Mouse (Mus musculus) ES-CJ7 (cell line): ENCODE results near the gene Abcf3.

Experiments
- DNase-seq: peaks from one replicate; pipeline ENCODE4 v3.0.0; 2011; ENCODE audit warnings: low read depth, low spot score

Abcf3 gene

DNA sequence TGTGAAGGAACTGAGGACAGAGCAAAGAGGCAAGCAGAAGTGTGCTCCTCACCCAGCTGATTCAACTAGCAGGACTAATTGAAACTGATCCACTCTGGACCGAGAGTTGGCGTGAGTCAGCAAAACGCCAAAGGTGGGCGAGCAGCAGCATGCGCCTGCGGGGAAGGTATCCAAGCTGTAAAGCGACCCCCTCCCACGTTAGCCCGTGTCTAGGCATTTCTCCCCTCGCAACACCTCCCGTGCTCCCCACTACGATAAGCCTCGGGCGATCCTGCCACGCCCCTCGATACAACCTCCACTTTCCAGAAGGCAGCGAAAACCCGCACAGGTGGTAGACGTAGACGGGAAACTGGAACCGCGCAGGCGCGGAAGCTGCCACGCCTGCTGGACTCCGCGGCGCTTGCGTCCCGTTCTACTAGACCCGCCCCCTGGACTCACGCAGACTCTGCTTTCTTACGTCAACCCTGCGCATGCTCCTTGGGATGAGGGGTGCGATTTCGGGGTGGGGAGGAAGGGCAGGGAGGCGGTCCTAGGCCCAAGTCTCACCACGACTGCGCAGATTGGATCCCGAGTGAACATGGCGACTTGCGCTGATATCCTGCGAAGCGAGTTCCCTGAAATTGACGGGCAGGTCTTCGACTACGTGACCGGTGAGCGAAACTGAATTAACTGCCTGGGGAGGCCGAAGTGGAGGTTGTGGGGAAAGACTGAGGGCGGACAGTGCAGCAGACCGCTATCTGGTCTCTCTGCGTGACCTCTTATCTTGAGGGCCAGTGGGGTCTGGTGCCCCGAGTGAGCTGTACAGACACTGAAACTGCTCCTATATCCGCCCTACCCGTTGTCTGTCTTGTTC, at the start of gene Abcf3:
Abcf3 (plus strand) TSS at position 482 of the 853 bp plus-strand sequence.
- peak; percentile 100 for DNase-seq

DNA sequence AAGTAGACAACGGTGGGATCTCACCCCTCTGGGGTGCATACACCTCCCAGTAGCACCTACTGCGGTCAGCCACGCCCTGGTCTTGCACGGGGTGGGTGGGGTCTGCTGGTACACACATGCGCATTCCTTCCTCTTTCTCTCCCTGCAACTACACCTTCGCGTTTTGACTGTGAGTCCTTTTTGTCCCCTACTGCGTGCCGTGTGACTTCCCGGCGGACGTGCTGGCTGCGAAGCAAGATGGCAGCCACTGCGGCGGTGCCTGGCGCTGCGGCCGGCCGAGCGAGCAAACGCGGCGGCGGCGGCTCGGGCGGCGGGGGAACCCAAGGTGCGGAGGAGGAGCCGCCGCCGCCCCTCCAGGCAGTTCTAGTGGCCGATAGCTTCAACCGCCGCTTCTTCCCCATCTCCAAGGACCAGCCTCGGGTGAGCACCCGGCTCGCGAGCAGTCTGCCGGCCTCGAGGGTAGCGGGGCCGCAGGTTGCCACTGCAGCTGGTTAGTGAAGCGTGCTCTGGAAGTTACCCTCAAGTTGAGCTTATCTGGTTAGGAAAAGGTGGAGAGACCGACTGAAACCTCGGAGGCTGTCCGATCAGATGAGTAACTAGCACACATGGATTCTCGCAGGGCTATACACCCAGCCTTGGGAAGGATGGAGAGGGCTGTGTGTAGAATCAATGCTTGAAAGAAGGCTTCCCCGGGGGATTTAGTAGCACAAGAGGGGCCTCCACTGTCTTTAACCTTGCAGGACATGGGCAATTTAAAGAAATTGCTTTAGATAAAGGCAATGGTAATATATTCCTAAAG, 49.5 kb upstream of the Abcf3 start, which contains the start of gene Eif2b5:
Eif2b5 (plus strand) TSS at position 141 of the 799 bp plus-strand sequence.
- DNase-seq, result peak; percentile 99

DNA sequence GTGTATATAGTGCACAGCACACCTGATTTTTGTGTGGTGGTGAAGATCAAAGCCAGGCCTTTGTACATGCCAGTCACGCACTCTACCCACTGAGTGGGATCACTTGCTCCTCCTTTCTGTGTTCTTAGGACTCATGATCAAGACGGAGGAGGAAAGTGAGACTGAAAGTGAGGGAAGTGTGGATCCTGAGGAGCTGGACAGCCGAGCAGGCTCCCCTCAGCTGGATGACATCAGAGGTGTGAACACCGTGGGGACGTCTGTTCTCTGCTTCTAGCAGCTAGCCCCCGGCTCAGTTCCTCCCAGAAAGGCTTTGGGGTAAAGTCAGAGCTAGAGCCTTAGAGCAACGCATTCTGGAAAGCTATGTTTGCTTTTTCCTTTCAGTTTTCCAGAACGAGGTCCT, 42.4 kb upstream of the Abcf3 start:
- DNase-seq, result no peak

DNA sequence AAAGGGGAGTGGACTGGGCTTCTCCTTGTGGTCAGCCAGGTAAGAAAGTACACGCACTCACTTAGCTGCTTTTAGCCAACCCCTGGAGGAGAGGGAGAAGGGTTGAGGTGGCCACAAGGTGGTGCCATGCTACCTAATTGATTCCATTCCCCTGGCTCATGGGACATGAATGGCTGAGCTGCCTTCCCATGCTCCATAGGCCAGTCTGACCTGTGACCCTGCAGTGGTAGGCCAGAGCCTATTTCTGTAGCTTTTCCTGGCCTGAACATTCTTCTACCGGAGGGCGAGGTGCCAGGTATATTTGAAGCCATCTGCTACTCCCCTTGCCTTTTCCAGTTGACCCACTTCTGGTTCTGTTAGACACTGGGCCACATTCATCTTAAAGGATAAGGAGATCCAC, 39.0 kb upstream of the Abcf3 start:
- peak; percentile 67 for DNase-seq

DNA sequence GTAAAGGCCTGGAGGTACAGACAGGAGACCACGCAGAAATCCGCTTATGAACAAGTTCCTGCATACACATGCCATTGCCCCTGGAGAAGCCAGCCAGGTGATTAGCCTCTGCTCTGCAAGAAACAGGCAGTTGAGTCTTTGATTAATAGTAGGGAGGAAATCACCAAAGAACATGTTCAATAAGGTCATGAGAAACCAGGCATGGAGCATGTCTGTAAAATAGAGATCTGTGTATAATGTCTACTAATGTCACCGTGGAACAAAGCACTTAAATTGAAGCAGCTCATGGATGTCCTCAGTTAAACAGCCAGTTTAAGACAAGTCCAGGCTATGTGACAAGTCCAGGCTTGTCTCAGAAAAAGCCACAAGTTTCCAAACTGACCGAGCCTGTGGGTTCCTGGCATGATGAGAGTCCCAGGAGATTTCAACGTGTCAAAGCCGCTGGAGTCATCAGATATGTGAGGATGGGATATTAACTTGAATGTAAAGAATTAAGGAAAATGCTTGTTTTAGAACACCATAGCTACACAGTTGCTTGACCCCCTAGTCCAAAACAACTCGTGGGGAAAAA, 37.0 kb upstream of the Abcf3 start:
- DNase-seq, result no peak

DNA sequence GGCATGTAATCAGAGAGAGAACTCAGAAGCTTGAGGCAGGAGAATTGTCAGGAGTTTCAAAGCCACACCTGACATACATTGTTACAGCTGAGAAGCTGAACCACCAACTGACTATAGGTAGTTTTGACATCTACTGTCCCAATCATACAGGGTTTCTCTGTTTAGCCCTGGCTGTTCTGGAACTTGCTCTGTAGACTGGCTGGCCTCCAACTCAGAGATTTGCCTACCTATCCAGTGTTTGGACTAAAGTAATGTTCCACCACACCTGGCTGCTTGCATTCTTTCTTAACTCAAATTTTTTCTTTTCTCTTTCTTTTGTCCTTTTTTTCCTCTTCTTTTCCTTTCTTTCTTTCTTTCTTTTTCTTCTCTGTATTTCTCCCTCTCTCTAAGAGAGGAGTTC, 32.3 kb upstream of the Abcf3 start:
- DNase-seq, result no peak

DNA sequence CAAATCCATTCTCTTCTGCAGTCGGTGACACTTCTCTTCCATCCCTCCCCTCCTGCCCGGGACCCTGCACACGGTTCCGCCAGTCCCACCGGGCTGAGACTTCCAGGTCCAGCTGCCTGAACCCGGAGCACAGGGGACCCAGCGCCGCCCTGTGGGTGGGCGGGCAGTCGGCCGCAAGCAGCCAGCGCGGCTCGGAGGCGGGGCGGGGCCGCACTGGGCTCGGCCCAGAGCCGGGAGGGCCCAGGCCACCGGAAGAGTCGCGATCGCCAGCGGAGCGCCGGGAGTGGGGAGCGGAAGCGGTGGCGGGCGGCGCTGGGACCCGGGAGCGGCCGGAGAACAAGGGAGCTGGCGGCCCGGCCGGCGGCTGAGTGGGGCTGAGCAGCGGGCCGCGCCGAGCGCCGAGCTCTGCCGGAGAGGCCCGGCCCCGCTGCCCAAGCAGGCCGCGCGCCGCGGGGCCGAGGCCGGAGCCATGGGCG, 31.6 kb upstream of the Abcf3 start, which contains the start of gene Dvl3:
Dvl3 (plus strand) TSS at position 257 of the 476 bp plus-strand sequence.
- DNase-seq, result peak; percentile 68

DNA sequence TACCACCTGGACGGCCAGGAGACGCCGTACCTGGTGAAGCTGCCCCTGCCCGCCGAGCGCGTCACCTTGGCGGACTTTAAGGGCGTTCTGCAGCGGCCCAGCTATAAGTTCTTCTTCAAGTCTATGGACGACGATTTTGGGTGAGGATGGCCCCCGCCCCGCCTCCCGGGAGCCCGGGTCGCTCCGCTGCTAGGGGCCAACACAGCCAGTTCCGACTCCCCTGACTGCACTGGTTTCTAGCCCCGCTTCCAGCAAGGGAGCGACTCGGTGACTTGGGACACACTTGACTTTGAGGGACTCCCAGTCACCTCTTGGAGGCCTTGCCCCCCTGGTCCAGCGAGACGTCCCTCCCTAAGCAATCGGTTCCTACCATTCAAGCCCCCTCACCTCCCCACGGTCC, 31.2 kb upstream of the Abcf3 start:
- DNase-seq, result no peak

DNA sequence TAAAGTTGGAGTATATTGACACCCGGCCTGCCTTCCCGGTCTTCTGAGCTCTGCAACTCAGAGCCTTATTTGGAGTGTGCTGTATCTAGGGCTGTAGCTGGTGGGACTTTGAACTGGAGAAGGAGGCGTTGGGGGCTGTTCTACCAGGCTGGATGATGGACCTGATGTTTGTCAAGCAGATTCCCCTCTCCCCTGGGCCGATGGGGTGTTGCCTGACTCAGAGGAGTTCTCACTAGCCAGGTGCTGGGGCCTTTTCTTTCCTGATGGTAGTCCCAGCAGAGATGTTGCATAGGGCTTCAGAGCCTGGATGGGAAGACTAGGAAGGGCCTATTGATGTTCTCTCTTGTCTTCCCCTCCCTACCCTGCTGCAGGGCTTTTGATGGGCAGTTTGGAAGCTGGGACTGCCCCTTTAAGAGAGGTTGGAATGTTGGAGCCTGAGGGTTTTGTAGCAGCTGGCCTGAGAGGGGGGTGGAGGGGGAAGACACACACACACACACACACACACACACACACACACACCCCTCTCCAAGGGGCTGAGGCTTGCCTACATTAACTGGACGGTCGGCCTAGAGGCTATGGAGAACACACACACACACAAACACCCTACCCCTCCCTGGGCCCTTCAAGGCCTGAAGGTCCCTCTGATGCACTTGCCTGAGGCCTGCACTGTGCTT, 30.5 kb upstream of the Abcf3 start:
- DNase-seq, result no peak

DNA sequence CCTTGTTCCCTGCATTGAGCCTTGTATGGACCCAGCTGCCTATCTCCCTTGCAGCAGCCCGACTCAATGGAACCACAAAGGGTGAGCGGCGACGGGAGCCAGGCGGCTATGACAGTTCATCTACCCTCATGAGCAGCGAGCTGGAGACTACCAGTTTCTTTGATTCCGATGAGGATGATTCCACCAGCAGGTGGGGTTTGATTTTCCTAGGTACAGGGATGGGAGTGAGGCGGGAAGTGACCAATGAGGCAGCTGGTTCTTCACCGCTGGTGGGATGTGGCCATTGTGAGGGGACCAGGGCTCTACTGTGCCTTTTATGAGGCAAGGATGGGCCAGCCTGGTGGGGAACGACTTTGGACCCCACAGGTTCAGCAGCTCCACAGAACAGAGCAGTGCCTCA, 24.5 kb upstream of the Abcf3 start:
- peak; percentile 66 for DNase-seq

DNA sequence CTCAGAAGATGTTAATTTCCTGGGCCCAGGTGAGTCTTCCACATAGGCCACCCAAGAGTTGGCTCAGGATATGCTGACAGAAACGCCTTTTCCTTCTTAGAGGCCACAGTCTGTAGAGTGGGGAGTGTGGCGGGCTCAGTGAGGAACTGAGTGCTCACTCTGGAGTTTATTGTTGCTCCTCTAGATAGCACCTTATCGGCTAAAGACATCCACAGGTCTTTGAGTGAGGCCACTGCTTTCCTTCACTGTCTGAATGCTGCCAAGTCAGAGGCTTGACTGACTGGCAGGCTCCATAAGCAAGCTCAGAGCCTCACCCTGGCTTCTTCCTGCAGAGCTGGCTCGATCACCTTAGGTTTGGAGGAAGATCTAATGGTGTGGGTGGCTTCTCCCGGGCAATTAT, 19.6 kb upstream of the Abcf3 start:
- no peak for DNase-seq

DNA sequence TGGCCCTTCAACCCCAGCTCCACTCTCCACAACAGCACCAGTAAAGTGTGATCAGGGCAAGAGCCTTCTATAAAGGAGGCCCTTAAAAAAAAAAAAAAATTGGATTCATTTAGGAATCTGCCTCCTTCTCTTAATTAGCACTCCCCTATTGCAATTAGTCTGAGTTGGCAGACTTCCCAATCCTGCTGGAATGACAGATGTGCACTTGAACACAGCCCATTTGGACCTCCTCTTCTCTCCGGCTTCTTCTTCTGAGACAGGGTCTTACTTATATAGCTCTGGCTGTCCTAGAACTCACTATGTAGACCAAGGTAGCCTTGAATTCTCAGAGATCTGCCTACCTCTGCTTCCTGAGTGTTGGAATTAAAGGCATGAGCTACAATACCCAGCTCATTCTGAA, 19.0 kb upstream of the Abcf3 start:
- no peak for DNase-seq

DNA sequence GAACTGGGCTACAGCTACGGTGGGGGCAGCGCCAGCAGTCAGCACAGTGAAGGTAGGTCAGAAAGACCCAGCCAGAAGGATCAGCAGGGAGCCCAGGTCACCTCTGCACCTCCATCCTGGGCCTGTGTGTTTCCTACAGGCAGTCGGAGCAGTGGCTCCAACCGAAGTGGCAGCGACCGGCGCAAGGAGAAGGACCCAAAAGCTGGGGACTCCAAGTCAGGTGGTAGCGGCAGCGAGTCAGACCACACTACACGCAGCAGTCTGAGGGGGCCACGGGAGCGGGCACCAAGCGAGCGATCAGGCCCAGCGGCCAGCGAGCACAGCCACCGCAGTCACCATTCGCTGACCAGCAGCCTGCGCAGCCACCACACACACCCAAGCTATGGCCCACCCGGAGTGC, 17.4 kb upstream of the Abcf3 start:
- no peak for DNase-seq

DNA sequence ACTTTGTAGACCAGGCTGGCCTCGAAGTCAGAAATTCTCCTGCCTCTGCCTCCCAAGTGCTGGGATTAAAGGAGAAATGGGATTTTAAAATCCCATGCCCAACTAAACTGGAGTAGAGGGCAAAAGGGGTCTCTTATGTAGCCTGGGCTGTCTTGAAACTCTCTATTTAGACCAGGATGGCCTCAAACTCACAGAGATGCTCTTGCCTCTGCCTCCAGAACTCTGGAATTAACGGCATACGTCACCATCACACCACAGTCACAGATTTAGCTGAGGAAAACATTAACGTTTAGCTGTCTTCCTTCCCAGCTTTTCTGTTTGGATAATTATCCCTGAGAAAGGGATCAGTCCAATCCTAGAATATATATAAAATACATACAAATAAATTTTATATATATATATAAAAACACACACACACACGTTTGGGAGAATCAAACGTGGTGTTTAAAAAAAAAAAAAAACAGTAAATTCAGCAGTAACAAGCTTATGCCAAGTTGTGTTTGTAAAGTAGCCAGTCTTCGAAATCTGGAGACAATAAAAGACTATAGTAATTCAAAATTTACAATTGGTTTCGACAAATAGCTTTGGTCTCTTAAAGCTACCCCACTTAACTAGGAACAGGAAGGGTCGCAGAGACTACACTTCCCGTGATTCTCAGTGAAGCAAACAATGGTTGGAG, 13.6 kb upstream of the Abcf3 start:
- DNase-seq, result no peak

DNA sequence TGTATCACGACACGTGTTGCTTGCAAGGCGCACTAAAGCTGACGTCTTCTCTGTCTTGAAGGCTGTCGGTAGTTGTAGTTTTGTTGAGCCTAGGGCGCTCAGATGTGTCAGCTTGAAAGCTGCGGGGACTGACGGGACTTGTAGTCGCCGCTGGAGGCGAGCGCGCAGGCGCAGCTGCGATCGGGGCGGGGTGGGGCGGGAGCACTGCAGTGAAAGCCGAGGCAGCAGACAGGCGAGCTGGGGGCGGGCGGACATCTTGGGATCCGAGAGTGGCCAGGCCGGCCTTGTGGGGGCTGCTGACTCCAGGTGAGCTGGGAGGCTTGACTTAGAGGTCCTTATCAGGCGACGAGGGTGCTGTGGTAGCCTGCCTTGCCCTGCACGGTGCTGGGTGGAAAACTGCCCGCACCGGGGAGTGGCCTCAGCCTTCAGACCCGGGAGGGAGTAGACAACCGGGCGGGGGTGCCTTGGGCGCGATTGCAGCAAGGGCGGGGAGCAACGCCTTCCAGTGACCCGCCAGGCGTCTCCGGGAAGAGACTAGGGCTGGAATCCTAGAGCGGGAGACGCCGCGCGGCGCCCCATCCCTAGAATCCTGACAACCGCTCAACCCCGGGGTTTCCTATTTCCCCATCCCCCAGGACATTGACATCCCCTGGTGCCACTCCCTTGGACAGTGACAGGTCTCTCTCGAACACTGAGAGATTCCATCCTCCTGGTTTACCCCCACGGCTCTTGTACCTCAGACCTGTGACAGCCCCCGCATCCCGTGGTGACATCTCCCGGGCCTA, 12.9 kb upstream of the Abcf3 start, which contains the start of gene Ap2m1:
Ap2m1 (plus strand) TSS at position 183 of the 785 bp plus-strand sequence.
- DNase-seq, result peak; percentile 100

DNA sequence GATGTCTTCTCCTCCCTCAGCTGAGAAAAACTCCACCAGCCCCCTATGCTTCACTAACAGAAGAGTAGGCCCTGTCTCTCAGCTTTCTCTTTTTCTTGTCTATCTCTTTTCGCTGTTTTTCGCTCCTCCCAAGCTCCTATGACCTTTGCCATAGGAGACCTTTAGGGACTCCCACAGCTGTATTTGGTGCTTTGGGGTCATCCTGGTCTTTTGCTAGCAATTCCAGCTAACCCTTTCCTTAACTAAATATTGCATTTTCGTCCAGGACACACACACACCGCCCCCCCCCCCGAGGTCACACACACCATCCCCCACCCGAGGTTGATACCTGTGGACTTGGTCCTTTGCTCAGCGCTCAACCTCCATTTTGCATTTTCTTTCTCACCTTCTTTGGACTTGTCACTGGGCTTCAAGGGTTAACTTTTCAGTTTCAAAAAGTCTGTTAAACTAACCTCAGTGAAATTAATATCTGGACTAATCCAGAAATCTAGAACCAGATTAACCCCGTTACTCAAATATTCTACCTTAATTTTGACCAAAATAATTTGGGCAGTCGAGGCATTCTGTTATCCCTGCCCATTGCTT, 12.2 kb upstream of the Abcf3 start:
- DNase-seq, result no peak

DNA sequence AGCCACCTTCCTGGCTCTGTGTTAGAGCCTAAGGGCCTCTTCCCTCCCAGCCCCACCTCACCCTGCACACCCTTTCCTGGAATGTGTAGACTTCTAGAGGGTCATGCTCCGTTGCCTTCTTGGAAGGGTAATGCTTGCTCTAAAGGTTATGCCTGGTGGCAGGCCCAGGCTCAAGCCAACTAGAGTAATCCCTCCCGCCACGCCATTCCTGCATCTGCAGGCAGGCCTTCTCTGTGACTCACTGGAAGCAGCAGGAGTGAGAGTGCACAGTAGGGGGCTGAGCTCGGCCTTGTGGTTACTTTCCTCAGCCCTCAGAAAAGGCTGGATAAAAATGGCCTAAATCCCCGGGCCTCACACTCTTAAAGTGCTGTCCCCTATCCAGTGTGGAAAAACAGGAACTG, 11.3 kb upstream of the Abcf3 start:
- peak; percentile 78 for DNase-seq

DNA sequence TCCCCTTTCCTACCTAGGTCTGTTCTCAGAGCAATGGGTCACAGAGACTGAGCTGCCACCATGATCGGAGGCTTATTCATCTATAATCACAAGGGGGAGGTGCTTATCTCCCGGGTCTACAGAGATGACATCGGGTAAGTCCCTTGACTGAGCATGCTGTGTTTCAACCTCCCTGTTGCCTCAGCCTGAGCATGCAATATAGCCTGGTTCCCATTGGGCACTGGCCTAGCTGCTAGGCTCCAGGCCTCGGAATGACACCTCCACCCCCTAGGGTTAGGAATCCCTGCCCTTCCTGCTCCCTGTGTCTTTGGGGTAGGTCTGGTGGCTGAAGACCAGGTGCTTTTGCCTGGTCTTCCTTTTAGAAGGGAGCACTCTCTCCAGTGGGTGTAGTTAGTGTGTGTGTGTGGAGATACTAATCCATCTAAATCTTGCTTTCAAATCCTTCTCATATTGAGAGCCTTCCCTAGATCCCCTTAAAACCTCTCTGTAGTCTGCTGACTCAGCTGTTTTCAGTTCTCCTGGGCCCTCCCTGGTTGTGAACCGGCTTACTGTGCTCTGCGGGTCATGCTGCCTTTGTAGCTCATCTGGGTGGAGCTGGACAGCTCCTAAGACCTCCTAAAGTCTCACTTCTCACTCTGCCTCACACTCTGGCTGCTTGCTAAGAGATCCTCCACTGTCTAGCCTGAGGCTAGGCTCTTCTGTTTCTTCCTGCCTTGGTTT, 10.6 kb upstream of the Abcf3 start:
- peak; percentile 76 for DNase-seq

DNA sequence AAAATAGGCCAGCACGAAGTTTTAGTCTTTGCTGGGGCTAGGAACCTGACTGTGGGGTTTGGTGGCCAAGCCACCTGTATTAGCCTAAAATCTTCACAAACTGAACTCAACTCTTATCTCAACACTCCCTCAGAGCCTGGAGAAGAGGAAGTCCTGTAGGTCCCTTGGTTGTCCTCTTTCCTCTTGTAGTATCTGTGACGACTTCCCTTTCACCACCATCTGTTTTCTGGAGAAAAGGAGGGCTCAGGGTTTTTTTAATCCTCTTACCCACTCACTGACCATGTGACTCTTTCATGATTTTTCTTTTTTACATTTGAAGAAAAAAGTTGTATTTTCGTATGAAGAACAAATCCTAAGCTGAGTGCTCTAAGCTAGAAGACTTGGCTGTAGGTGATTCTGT, 8.7 kb upstream of the Abcf3 start:
- no peak for DNase-seq
